Mouse (Mus musculus) layer of hippocampus, postnatal 36 days (tissue): ENCODE measurements at regions not wholly inside any gene's neighbourhood (a gene's known extent, or its start where the extent isn't known, plus 50 kb on each side); places are given as distances from the start of the nearest gene placed in this dataset.
"Not testable (repeated sequence)": the region's sequence is repeated elsewhere in the genome, so short reads cannot be mapped to it uniquely, and the experiment has no call there.

Experiments used
- DNase-seq, 2 experiments: peaks; one replicate each; pipeline ENCODE4 v3.0.0; 2022

DNA sequence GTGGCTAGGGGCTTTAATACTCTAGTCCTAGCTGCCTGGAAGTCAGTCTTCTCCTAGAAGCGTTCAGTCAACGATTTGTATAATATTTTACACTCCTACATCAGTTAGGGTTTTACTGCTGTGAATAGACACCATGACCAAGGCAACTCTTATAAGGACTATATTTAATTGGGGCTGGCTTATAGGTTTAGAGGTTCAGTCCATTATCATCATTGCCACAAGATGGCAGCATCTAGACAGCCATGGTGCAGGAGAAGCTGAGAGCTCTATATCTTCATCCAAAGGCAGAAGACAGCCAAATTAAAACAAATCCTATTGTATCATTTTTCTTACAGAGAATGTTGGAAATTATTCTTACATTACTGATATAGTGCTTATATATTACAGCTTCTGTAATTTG, 167.0 kb upstream of the Ndn start:
- DNase-seq, result no peak

DNA sequence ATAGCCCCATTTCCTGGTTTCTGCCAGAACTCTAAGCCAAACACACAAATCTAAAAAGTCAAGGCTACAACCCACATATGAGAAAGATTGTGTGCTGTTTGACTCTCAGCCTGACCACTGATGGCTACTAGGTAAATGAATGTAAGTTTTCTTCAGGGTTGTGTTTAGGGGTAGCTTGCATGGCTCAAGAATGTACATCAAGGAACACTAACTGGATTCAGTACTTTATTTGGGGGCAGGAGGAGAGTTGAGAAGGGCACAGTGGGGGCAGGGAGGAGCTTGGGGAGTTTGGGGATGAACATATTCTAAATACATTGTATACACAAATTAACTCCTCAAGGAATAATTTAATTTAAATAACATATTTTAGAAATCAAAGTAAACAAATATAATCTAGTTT, 137.8 kb upstream of the Ndn start:
- DNase-seq, result no peak

DNA sequence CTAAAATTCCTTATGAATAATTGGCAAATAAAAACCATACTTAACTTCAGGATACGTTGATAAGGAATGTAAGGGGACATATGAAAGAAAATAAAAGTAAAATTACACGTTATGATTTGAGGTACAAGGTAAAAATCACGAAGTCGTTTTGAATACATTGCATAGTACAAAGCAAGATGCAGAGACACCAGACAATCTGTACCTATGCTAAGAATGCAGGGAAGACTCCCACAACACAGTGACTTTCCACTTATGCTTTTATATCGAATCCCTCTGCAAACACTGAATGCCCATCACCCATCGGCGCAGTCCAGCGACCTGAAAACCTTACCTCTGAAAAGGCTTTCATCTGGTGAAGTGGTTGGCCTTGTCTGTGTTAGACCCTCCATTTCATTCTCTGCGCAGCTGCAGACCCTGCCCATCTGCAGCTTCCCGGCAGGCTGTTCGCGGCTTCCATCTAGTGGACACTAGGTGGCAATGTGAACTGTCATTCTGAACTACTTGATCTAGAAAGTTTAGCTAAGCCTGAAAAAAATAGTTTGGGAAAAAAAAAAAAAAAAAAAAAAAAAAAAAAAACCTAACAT, 137.2 kb upstream of the Ndn start:
- peak in 1 of 2 experiments; percentile 34 for DNase-seq

DNA sequence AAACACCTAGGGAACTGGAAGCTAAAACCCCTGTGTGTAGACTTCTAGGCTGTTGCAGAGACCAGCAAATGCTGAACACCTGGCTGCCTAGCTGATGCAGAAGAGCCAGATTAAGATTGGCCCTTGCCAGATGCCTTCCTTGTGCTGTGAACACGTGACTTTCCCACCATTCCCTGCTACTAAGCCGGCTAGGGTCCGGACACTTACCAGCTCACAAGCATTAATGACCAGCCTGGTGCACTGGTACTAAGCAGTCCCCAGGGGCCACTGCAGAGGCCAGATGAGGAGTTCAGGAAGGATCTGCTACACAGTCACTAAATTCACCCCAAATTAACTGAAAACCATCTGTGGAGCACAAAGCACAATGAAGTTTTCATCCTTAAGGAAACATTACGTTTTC, 121.2 kb upstream of the Ndn start:
- DNase-seq, result no peak

DNA sequence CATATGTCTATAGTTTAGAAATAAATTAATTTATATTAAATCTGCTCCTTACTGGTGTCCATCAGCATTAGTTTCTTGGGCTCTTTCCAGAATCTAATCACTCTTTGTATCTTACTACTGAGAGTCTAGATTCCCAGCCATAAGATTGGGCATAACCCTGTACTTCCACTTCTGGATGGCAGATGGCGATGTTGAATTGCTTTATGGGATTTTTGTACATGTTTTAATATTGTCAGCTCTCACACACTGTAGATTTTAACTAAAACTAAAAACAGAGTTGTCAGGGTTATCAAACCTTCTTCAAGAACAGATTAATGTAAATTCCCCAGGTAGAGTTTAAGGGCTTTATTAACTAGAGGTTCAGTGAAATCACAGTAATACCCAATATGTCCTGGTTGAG, 118.6 kb upstream of the Ndn start:
- DNase-seq, result no peak

DNA sequence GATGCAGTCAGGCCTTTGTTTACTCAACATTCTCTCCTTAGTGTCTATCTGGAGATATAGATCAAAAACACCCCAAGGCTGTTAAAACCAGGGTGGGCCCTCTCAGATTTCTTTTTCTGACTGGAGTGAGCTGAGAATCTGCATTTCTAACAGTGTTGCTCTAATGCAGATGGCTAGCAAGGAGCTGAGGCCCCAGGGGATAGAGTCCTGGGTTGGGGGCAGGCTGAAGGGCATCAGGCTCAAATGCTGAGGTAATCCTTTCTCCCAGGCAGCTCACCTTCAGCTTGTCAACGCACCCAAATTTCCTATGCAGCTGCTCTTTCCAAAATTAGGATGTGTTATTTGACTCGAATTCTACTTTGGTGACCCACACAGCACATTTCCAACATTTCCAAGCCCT, 115.7 kb upstream of the Ndn start:
- no peak for DNase-seq

DNA sequence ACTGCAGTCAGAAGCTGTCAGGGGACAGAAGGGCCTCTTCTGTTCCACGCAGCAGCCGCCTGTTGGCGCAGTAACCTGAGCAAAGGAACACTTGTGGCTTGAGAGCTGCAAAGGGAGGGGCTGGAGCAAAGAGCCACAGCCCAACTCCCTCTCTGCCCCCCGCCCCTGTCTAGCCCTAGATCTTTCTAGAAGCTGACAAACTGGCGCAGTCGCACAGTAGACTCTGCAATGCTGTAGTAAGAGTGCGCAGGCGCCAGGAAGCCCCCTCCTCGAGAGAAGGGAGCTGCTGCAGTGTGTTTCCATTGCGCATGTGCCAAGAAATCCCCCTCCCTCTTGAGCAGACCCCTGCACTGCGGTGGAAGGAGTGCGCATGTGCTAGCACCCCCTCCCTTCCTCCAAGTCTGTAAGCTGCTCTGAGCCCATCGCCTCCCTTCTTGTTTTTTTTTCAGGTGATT, 115.2 kb upstream of the Ndn start:
- DNase-seq, result no peak

DNA sequence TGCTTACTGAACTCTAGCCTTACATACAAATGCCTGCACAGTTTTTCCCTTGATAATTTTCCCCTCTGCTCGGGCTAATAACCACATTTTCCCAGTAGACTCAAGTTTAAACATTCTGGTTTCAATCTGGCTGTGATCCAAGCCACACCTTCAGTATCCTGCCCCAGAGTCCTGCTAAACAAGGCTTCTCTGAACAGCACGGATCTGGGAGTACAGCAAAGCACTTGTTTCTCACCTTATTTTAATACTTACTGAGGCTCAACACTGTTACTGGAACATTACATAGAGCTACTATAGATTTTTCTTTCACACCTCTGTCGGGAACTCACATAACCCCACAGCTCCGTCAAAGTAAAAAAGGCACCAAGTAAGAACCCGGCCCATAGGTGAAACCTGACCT, 114.3 kb upstream of the Ndn start:
- no peak for DNase-seq

DNA sequence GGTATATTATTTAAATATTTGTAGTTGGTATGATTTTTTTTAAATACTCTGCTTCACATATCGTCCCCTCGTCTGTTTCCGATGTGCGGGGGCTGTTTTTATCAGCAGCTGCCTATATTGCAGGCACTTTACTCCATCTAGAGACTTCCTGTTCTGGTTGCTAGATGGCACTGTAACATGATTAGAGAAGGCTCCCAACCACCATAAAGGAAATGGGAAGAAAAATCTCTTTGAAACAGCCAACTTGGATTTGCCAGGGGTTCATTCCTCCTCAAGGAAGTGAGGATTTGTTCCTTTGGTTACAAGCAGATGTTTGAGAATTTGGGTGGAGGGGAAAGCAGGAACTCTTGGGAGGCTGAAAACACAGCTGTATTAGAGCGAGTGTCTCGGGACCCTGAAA, 112.3 kb upstream of the Ndn start:
- no peak for DNase-seq

DNA sequence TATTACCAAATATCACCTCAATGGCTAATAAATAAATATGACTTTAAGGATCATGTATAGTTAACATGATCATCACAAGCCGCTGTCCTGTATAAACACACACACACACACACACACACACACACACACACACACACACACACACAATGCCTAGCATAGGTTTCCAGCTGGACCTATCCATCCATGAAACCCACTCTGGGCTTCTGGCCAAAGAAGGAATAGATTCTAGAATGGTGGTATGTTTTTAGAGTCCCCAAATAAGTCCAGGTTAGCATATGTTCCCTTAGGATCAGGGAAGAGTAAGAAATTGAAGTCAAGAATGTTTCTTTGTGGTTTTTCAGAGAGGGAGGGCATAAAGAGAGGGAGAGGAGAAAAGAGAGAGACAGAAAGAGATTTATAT, 110.6 kb upstream of the Ndn start:
- DNase-seq, result no peak

DNA sequence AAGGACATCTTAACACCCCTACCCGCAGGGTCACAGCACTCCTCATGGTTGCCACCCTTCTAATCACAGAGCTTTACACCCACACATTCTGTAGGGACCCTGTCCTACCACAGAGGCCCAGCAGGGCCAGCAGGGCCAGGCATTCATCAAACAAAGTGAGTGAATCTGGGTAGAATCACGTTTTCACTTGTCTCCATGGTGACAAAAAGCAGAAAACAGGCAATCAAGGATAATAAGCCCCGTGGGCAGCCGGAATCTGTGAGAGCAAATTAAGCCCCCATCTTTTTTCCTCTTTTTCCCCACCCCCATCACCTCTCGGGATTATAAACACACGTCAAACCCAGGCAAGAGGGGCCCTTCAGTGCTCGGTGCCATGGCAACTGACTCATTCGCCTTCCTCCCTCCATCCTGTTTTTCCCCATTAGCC, 84.7 kb upstream of the Ndn start:
- DNase-seq, result peak; percentile 1 to 3

DNA sequence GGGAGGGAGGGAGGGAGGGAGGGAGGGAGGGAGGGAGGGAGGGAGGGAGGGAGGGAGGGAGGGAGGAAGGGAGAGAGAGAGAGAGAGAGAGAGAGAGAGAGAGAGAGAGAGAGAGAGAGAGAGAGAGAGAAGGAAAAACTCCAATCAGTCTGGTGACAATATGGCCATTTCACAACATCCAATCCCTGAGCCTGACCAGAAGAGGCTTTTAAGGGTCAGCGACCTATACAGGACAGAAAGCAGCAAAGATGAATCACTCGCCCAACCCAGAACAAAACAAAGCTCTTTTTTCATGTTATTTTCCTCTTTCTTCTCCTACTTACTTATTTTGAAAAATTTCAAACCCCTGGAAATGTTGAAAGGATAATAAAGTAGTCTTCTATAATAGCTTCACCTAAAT, 84.2 kb upstream of the Ndn start:
- DNase-seq, result not testable (repeated sequence)

DNA sequence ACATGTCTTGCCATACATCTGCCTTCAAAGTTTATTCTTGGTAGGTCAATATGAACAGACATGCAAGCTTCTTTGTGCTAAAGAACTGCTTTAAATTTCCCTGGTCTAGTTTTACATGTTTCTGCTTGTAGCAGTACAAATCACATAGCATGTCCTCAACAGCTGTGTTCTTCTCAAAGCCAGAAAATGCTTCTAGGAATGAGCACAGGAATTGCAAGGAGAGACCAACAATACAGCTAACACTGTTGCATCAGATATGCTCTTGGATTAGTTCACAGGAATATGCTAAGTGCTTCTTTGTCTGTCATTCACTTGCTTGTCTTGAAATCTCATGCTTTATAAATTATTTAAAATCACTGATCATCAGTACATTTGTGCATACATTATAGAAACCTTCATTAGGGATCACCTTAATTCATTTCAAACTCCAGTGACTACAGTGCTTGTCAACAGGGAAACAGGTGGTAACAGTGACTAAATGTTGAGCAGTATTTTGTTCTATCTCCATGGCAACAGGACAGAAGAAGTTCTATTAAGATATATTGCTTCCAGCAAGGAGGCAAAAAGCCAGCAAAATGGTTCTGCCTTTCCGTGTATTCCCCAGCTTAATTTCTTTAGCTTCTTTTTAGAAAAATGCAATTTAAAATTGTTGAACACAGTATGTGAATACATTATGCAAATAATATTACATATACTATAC, 77.1 kb upstream of the Ndn start:
- DNase-seq, result no peak

DNA sequence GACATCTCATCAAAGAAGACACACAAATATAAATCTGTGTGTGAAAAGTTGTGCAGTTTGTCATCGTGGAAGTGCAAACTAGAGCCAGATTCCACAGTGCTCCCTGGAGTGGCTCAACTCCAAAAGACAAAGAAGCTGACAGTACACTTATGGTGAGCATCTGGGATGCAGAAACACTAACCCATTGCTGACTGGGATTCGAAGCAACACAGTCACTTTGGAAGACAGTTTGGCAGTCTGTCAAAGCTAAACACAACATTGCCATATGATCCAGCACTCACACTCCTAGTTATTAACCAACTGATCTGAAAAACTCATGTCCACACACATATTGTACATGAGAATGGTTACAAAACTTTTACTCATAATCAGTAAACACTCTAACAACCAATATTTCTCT, 70.2 kb upstream of the Ndn start:
- peak in 1 of 2 experiments; percentile 3 for DNase-seq

DNA sequence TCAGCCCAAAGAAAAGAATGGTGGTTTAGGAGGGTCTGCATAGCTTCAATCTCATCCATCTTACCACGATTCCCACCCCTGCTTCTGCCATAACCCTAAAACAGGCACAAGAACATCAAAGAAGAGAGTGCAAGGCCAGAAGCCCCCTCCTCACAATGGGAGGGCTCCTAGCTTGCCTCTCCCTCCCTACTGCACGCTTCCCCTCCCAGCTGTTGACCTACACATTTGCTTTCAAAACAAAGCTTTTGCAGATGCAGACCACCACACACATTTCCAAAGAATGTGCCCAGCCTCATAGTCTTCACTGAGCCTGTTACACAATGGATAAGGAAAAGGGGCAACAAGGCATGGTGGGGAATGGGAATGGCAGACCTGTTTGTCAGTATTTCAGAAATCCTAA, 67.9 kb upstream of the Ndn start:
- no peak for DNase-seq

DNA sequence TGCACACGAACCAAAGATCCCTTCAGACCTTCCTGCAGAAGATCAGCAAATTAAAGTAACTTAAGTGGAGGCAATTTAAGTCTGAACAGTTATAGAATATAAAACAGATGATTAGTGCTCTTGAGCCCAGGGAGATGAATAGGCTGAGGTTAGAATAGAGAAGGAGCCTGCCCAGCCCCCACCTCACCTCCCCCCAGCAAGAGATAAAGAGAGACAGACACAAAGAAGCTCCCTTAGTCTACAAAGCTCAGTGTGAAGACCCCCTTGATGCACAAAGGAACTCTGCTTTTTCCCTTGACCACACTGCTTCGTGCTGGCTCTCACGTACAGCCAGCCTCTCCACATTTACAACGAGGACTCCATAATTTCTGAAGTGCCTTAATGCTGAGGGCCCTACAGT, 67.3 kb upstream of the Ndn start:
- DNase-seq, result no peak
